Mouse (Mus musculus) cerebellum, postnatal 25 days (tissue): ENCODE results near the gene Myb.

Experiments used
- DNase-seq, 2 experiments: peaks; one replicate each; pipeline ENCODE4 v3.0.0; 2021; ENCODE audit warnings: mixed read lengths in 2 of 2

Gene Myb

DNA sequence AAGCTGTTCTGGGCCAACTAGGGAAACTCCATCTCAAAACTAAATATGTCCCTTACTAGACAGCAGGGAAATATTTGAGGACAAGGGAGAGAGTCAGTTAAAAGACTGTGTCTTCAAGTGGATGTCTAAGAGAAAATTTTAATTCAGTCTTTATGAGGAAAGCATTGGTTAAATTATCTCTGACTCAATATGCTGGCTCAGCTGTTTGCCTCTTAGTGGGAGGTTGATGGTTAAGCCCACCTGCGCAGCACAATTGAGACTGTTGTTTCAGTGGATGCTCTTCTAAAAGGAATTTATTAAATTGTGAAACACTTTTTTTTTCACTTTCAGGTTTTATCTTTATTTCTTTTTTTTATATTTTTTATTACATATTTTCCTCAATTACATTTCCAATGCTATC lies 84.6 kb downstream of the Myb start:
- DNase-seq = no peak
